Mouse (Mus musculus) CD4-positive, CD25-positive, alpha-beta regulatory T cell, adult 4 months (primary cell): ENCODE measurements at regions not wholly inside any gene's neighbourhood (a gene's known extent, or its start where the extent isn't known, plus 50 kb on each side); places are given as distances from the start of the nearest gene placed in this dataset.

Experiments
- ATAC-seq: one replicate; pipeline ENCODE4 v1.8.0; 2017

DNA sequence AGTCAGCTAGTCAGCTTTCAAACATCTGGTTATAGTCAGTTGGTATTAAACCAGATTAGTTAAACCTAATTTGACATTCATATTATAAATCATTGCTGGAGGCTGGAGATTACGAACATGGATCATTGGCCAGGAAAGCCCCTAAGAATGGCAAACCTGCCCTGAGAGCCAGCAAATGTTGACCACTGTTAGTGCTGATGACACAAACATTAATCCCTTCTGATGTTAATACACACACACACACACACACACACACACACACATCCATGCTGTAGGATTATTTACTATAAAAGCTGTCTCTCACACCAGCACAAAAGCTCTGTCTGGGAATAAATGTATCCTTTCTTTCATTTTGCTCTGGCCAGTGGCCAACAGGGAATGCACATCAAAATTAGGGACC lies 329.4 kb upstream of the Atp2b1 start:
- no peak for ATAC-seq

GRCm38 (mm10) chr10:98589726-98590125 lies 324.5 kb upstream of the Atp2b1 start:
- no peak for ATAC-seq

DNA sequence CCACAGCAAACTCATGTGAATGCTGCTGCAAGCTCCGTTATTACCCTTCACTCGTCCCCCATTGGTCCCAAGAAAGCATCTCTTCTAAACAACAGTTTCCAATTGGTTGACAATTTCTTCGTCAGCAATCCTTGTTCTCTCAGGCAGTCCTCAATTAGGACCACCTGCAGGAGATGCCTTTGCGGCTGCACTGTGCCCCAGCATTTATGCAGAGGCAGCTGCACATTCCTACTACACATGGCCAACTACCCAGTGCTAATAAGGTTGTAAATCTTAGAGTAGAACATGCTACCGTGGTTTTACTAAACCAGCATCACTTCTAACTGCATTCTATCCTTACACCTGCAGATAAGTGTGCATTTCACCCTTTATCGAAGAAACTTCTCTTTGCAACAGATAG lies 322.1 kb upstream of the Atp2b1 start:
- ATAC-seq = no peak

DNA sequence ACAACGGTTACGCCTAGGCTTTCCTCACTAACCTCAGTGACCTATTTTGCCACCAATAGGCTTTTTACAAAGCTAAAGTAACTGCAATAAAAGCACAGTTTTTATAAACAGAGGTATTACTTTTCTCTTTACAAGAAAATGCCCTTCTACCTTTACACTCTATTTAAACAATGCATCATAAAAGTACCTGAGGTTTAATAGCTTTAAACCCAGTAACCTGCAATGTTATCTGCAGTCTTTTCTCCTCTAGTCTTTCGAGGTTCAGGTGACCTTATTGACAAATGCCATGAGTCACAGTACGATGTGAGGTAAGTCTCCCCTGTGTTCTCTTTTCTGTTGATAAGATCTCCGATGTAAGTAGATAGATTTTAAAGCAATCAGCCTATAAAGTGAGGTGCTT lies 320.3 kb upstream of the Atp2b1 start:
- no peak for ATAC-seq

DNA sequence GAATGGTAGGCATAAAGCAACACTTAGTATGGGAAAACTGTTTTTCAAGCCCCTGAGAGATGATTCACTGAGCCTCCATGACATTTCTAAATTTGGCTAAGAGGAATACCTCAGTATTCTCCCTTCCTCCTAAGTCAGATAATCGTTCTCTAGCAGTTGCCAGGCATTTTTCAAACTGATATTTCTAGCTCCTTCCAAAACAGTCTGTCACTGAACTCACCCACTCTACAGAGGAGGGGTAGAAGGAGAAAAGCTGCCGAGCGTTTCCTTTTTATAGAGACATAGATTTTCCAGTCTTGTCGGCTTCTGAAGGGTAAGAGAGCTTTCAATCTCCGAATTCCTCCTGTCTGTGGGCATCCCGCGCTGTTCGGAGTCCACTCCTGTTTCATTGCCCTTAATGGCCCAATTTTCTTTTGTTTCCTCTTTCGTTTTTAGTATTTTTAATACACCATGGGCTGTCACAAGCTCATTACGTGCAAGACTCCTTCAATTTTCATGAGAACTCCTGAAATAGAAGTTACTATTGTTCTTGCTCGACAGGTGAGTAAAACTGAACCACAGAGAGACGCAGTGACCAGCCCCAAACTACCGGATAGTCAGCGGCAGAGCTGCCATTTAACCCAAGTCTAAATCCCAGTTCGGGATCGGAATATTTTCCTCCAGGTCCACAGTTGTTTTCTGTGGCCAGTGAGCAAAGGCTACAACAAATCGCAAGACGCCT lies 305.8 kb upstream of the Atp2b1 start:
- ATAC-seq = no peak

GRCm38 (mm10) chr10:98610708-98611107 lies 303.5 kb upstream of the Atp2b1 start:
- no peak for ATAC-seq

GRCm38 (mm10) chr10:98611707-98612360 lies 302.4 kb upstream of the Atp2b1 start:
- ATAC-seq = no peak

- ATAC-seq = no peak
Measured at GRCm38 (mm10) chr10:98618736-98619525, 295.3 kb upstream of the Atp2b1 start.

GRCm38 (mm10) chr10:98624103-98624502 lies 290.1 kb upstream of the Atp2b1 start:
- no peak for ATAC-seq

- no peak for ATAC-seq
Measured at GRCm38 (mm10) chr10:98624681-98625321, 289.4 kb upstream of the Atp2b1 start.

- ATAC-seq = no peak
Measured at GRCm38 (mm10) chr10:98628191-98628590, 286.0 kb upstream of the Atp2b1 start.

DNA sequence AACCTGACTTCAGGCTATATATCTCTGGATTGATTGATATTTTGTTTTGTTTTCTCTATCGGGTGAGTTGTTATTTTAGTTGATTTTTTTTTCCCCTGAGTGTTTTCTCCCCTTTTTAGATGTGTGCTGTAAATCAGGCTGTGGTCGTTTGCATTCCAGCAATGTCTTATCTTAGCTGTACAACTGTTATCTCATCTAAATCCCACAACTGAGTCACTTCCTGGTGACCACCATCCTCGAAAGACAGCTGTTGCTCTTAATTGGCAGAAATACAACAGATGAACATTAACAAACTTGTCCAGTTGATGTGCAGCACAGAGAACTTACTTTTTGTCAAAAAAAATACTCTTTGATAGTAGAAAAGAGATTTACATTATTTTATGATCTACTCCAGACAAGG lies 285.0 kb upstream of the Atp2b1 start:
- ATAC-seq = no peak

DNA sequence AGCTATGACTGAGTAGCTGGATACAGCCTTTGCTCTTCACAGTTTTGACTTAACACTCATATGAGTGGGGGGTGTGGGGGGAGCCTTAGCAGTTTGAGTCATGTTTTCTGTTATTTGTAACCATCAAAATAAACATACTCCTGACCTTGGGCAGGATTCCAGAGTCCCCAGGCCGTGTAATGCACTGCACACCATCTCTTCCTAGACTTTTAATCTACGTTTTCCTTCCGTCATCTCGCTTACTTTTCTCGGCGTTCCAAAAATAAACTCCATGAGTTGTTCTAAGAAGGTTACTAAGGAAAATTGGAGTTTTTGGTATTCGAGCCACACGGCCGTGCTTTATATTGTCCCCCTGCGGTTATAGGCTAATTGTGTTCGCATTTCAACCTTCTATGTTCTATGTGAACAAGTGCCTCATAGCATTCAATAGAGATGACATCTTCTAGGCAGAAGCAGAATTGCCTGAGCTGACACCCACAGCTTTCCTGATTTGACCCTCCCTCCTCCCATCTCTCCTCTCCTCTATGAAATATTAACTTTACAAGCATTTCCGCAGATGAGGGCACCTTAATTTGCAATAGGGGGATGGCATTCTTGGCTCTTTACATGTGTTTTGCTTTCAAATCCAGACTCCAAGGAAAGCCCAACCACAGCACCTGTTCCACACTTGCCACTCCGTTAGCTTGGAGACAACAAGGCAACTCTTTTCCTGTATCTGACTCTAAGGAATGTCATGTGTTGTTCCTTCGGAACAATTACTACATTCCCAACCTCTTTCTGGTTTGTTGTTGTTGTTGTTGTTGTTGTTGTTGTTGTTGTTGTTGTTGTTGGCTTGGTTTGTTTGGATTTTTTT lies 276.2 kb upstream of the Atp2b1 start:
- no peak for ATAC-seq

DNA sequence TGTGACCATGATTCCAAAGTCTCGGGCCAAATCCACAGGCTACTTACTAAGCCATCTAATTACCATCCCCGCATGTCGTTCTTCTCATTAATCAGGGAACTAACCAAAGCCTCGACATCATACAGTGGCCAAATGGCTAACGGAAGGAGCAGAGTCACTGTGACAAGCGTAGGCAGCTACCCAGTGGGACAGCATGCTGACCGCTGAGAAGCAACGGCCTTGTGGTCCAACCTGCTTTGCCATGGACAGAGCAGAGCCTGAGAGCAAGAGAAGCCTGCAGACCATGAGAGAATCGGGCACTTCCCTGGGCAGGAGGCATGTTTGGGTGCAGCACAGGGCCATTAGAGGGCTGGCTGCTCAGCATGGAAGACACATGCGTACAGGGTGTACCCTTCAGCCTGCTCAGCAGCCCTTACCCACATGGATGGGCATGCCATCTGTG lies 268.5 kb upstream of the Atp2b1 start:
- ATAC-seq = no peak

- ATAC-seq = no peak
Measured at GRCm38 (mm10) chr10:98646311-98646999, 267.8 kb upstream of the Atp2b1 start.

DNA sequence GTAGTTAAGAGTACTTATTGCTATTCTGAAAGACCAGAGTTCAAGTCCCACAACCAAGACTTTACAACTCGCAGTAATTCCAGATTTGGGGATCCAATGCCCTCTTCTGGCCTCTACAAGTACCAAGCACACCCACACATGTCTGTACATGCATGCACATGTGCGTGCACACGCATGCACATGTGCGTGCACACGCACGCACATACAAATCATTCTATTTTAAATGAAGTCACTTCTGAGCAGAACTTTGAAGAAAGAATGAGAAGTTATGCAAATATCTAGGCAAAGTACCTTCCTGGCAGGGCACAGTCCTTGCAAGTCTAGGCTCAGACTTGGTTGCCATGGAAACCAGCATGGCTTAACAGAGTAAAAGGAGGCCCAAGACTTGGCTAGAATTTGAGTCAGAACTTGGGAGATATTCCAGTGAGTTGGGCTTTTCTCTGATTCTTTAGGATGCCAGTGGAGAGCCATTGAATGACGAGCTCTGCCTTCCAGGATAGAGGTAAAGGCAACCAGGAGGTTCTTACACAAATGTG lies 265.4 kb upstream of the Atp2b1 start:
- ATAC-seq = no peak

DNA sequence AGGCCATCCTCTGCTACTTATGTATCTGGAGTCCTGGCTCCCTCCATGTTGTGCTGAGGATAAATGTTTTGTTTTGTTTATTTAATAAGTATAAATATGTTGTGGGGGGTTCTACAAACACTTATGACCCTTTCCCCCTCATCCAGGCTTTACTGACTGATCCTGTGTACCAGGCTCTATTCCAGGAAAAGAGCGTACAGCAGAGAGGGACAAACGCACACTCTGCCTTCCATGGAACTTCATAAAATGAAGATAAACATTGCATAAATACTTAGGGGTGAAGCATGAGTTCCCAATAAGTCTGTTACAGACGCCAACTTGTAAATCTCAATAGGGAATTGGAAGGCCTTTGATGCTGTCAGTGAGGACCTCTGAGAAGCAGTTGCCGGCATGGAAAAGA lies 263.7 kb upstream of the Atp2b1 start:
- ATAC-seq = no peak

GRCm38 (mm10) chr10:98651127-98651526 lies 263.1 kb upstream of the Atp2b1 start:
- no peak for ATAC-seq

DNA sequence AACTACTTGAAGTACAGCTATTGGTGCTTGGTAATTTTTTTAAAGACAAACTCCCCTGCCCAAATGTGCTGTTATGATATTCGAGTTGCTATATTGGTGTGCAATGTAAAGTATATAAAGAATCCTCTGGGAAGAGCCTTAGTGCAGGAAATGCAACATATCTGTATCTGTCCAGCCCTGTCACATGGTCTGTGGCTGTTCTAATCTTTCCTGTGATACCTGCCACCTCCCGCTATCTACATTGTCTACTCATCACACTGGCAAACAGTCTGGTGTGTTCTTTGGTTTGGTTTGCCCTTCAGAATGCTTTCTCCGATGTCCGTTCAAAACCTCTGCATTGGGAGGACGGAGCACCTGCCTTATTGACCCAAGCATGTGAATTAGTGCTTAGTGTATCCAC lies 262.6 kb upstream of the Atp2b1 start:
- ATAC-seq = no peak

DNA sequence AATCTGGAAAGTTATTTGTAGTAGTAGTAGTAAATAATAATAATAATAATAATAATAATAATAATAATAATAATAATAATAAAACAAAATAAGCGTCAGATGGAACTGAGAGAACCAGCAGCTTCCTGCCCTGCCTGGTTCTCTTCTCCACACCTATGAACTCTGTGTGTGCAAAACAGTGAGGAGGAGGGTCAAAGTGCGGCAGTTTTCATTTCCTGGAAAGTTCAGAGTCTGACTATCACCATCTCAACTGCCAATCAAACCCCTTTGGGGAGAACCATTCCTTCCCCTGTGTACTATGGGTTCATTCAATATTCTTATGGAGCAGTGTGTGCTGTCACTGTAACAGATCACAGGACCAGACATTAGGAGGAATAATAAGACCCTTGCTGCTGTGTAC lies 262.1 kb upstream of the Atp2b1 start:
- ATAC-seq = no peak

- ATAC-seq = no peak
Measured at GRCm38 (mm10) chr10:98660747-98661146, 253.5 kb upstream of the Atp2b1 start.
